ENCODE assay signal across 9 mouse cellular contexts in the genomic region with DNA sequence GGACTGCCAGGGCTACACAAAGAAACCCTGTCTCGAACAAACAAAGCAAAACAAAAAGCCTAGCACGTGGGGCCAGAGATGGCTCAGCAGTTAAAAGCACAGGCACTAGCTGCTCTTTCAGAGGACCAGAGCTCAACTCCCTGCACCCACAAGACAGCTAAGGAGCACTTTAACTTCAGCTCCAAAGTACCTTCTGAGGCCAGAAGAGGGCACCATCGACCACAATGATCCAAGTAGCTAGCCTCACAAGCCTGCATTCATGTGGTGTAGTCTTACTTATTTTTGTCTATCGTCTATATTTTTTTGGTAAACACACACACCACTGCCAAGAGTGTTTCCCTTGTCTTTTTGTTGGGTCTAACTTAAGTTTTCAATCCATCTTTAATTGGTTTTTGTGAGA. TPM values are rescaled to one million over a fixed set of nuclear protein-coding genes. Genes with fewer than 3 reads are reported as not detected.
DNase-seq lines count a peak whose midpoint lies in the region; ATAC-seq and TF ChIP-seq lines count a peak whose summit lies in the region.
"Had no signal": no experiment of that assay in that cellular context is flagged by ENCODE, and none has a peak within 500 bp of the region (broad histone marks: within the 10 kb centered on the region; RNA-seq: fewer than 3 reads in every experiment).

No protein-coding gene starts in this region.

- H3K4me3 ChIP-seq in intestine, embryonic 14.5 days (ENCODE audit: low read depth, low read length), result no peak overlapping the region
- H3K4me3 ChIP-seq in intestine, embryonic 15.5 days (replicated peaks), result no peak overlapping the region
- no peak overlapping the region for H3K4me3 ChIP-seq in bone marrow, adult 2 months (replicated peaks; ENCODE audit: control insufficient read depth, low read depth, low read length)
- no peak overlapping the region for H3K4me3 ChIP-seq in liver, embryonic 14.5 days (ENCODE audit: insufficient read depth in 1 of 2, low read depth in 2 of 2, low read length in 2 of 2)
- no peak overlapping the region for H3K4me3 ChIP-seq in heart, embryonic 10.5 days
- H3K4me3 ChIP-seq: embryonic facial prominence, embryonic 15.5 days had no signal

- no peak for TF ChIP-seq POLR2A in bone marrow, adult 2 months (IDR thresholded peaks at IDR 0.05; ENCODE audit: borderline replicate concordance, control insufficient read depth, low read depth, low read length)

- no peak overlapping the region for H3K27ac ChIP-seq in intestine, embryonic 14.5 days (ENCODE audit: low read depth)
- H3K27ac ChIP-seq in intestine, embryonic 15.5 days, result no peak overlapping the region
- H3K27ac ChIP-seq in bone marrow, adult 2 months (ENCODE audit: control insufficient read depth, insufficient read depth, low read depth, low read length, poor library complexity), result no peak overlapping the region
- H3K27ac ChIP-seq in liver, embryonic 14.5 days, result no peak overlapping the region
- no peak overlapping the region for H3K27ac ChIP-seq in heart, embryonic 10.5 days
- H3K27ac ChIP-seq: embryonic facial prominence, embryonic 15.5 days had no signal

- H3K9me3 ChIP-seq in intestine, embryonic 14.5 days (ENCODE audit: control insufficient read depth, low read length), result no peaks in the 10 kb centered on the region
- H3K9me3 ChIP-seq in intestine, embryonic 15.5 days, result no peaks in the 10 kb centered on the region
- H3K9me3 ChIP-seq in liver, embryonic 14.5 days (ENCODE audit: control insufficient read depth, low read length), result no peaks in the 10 kb centered on the region
- no peaks in the 10 kb centered on the region for H3K9me3 ChIP-seq in heart, embryonic 10.5 days
- H3K9me3 ChIP-seq: embryonic facial prominence, embryonic 15.5 days had no signal

- peak; percentile 61 for TF ChIP-seq CTCF in bone marrow, adult 2 months (IDR thresholded peaks at IDR 0.05; ENCODE audit: control insufficient read depth, insufficient read depth, low read length)
- peak; percentile 62 for TF ChIP-seq CTCF in liver, embryonic 14.5 days (IDR thresholded peaks at IDR 0.05; ENCODE audit: low read depth)

- no peaks in the 10 kb centered on the region for H3K36me3 ChIP-seq in intestine, embryonic 14.5 days (ENCODE audit: control insufficient read depth, insufficient read depth, low read length)
- no peaks in the 10 kb centered on the region for H3K36me3 ChIP-seq in intestine, embryonic 15.5 days
- H3K36me3 ChIP-seq in liver, embryonic 14.5 days (replicated peaks; ENCODE audit: control insufficient read depth, insufficient read depth, low read depth), result no peaks in the 10 kb centered on the region
- no peaks in the 10 kb centered on the region for H3K36me3 ChIP-seq in heart, embryonic 10.5 days
- H3K36me3 ChIP-seq: embryonic facial prominence, embryonic 15.5 days had no signal

- H3K4me2 ChIP-seq in intestine, embryonic 14.5 days (ENCODE audit: low read length), result no peak overlapping the region
- no peak overlapping the region for H3K4me2 ChIP-seq in intestine, embryonic 15.5 days (replicated peaks)
- H3K4me2 ChIP-seq in liver, embryonic 14.5 days (ENCODE audit: low read depth), result no peak overlapping the region
- H3K4me2 ChIP-seq: embryonic facial prominence, embryonic 15.5 days had no signal

- no peak for TF ChIP-seq EP300 in liver, embryonic 14.5 days (IDR thresholded peaks at IDR 0.05; ENCODE audit: low read depth)

- peak; percentile 50 for DNase-seq in intestine, embryonic 14.5 days (ENCODE audit: low spot score)
- DNase-seq in CD8-positive naive resting alpha-beta T cell, adult 2 months (ENCODE audit: low read depth in 2 of 2, low spot score in 2 of 2), result peak; percentile 14 to 35
- DNase-seq in liver, embryonic 14.5 days (ENCODE audit: low read depth in 3 of 3, low spot score in 3 of 3), result no peak
- peak; percentile 41 for DNase-seq in thymus, postnatal 25 days
- DNase-seq in heart, embryonic 10.5 days (ENCODE audit: low spot score), result no peak
- DNase-seq in layer of hippocampus, postnatal 36 days, result no peak

- H3K27me3 ChIP-seq in intestine, embryonic 14.5 days (replicated peaks; ENCODE audit: control insufficient read depth, insufficient read depth, low read length), result no peaks in the 10 kb centered on the region
- H3K27me3 ChIP-seq in intestine, embryonic 15.5 days (replicated peaks), result no peaks in the 10 kb centered on the region
- no peaks in the 10 kb centered on the region for H3K27me3 ChIP-seq in liver, embryonic 14.5 days (ENCODE audit: control insufficient read depth, insufficient read depth, low read length)
- H3K27me3 ChIP-seq in heart, embryonic 10.5 days (ENCODE audit: insufficient read depth, poor library complexity, severe bottlenecking), result no peaks in the 10 kb centered on the region; the same call in 1 of the 2 replicates
- H3K27me3 ChIP-seq: embryonic facial prominence, embryonic 15.5 days had no signal

- no peaks in the 10 kb centered on the region for H3K4me1 ChIP-seq in intestine, embryonic 14.5 days (replicated peaks; ENCODE audit: control insufficient read depth, insufficient read depth, low read length)
- H3K4me1 ChIP-seq in intestine, embryonic 15.5 days (replicated peaks), result no peaks in the 10 kb centered on the region
- no peaks in the 10 kb centered on the region for H3K4me1 ChIP-seq in bone marrow, adult 2 months (ENCODE audit: control insufficient read depth, insufficient read depth, low read length)
- no peaks in the 10 kb centered on the region for H3K4me1 ChIP-seq in liver, embryonic 14.5 days (replicated peaks; ENCODE audit: control insufficient read depth in 2 of 2, insufficient read depth in 2 of 2, low read length in 1 of 2)
- H3K4me1 ChIP-seq in heart, embryonic 10.5 days, result no peaks in the 10 kb centered on the region
- H3K4me1 ChIP-seq: embryonic facial prominence, embryonic 15.5 days had no signal

- no peak for ATAC-seq in intestine, embryonic 14.5 days (replicated peaks; ENCODE audit: low FRiP score, low TSS enrichment, low read depth)
- ATAC-seq in intestine, embryonic 15.5 days, result no peak
- no peak for ATAC-seq in liver, embryonic 14.5 days (ENCODE audit: insufficient read depth)

- 40% methylated on average over 4 of the region's 4 CpGs for WGBS in intestine, embryonic 14.5 days
- 43% methylated on average over 4 of the region's 4 CpGs for WGBS in intestine, embryonic 15.5 days
- WGBS in bone marrow, adult 2 months, result 26% methylated on average over 4 of the region's 4 CpGs
- 19% methylated on average over 4 of the region's 4 CpGs for WGBS in liver, embryonic 14.5 days (ENCODE audit: insufficient replicate concordance)
- WGBS in heart, embryonic 10.5 days, result 44% methylated on average over 4 of the region's 4 CpGs

- no peak overlapping the region for H3K9ac ChIP-seq in intestine, embryonic 14.5 days (ENCODE audit: low read length)
- no peak overlapping the region for H3K9ac ChIP-seq in intestine, embryonic 15.5 days
- H3K9ac ChIP-seq in liver, embryonic 14.5 days (replicated peaks), result no peak overlapping the region
- H3K9ac ChIP-seq: embryonic facial prominence, embryonic 15.5 days had no signal

RNA-seq across cellular contexts. Expression of gene Mlycd, which starts 14.1 kb away (rescaled TPM):
- 16.8 and 17.9 TPM in 2 replicates for polyA plus RNA-seq in intestine, embryonic 14.5 days (2014; fragmentation: Nextera tagmentation; extraction: Ambion mirVana)
- polyA plus RNA-seq in intestine, embryonic 15.5 days (2015; fragmentation: Nextera tagmentation; extraction: Ambion mirVana), result 19.2 and 22.5 TPM in 2 replicates
- polyA plus RNA-seq in bone marrow, adult 2 months (2011; ENCODE audit: insufficient read depth, insufficient read length, low replicate concordance, missing spikeins), result 4.7 and 5.9 TPM in 2 replicates
- polyA plus RNA-seq in liver, embryonic 14.5 days (2012; rRNA removed), result 6.0 and 6.4 TPM in 2 replicates
- 8.1 and 9.6 TPM in 2 replicates for polyA plus RNA-seq in liver, embryonic 14.5 days (2014; fragmentation: Nextera tagmentation; extraction: Ambion mirVana)
- 15.2 and 17.7 TPM in 2 replicates for polyA plus RNA-seq in heart, embryonic 10.5 days (2016; fragmentation: Nextera tagmentation; extraction: Ambion mirVana)
- total RNA-seq in layer of hippocampus, postnatal 36 days (2021), result 10 to 100 TPM; 26.5 to 28.6 TPM

RNA-seq across cellular contexts. Expression of gene Hsbp1, which starts 36.3 kb away (rescaled TPM):
- 303 and 323 TPM in 2 replicates for polyA plus RNA-seq in intestine, embryonic 14.5 days (2014; fragmentation: Nextera tagmentation; extraction: Ambion mirVana)
- polyA plus RNA-seq in intestine, embryonic 15.5 days (2015; fragmentation: Nextera tagmentation; extraction: Ambion mirVana), result 272 and 276 TPM in 2 replicates
- polyA plus RNA-seq in bone marrow, adult 2 months (2011; ENCODE audit: insufficient read depth, insufficient read length, low replicate concordance, missing spikeins), result 45.8 and 78.0 TPM in 2 replicates
- 29.8 and 54.1 TPM in 2 replicates for polyA plus RNA-seq in liver, embryonic 14.5 days (2012; rRNA removed)
- polyA plus RNA-seq in liver, embryonic 14.5 days (2014; fragmentation: Nextera tagmentation; extraction: Ambion mirVana), result 78.0 and 79.4 TPM in 2 replicates
- 250 and 267 TPM in 2 replicates for polyA plus RNA-seq in heart, embryonic 10.5 days (2016; fragmentation: Nextera tagmentation; extraction: Ambion mirVana)
- 100 to 1,000 TPM; 346 to 354 TPM for total RNA-seq in layer of hippocampus, postnatal 36 days (2021)

RNA-seq across cellular contexts. Expression of gene Osgin1, which starts 53.3 kb away (rescaled TPM):
- polyA plus RNA-seq in intestine, embryonic 14.5 days (2014; fragmentation: Nextera tagmentation; extraction: Ambion mirVana), result 1.5 and 2.0 TPM in 2 replicates
- polyA plus RNA-seq in intestine, embryonic 15.5 days (2015; fragmentation: Nextera tagmentation; extraction: Ambion mirVana), result 3.8 and 5.7 TPM in 2 replicates
- 5.5 and 6.5 TPM in 2 replicates for polyA plus RNA-seq in bone marrow, adult 2 months (2011; ENCODE audit: insufficient read depth, insufficient read length, low replicate concordance, missing spikeins)
- 18.8 and 23.0 TPM in 2 replicates for polyA plus RNA-seq in liver, embryonic 14.5 days (2012; rRNA removed)
- 16.0 and 17.0 TPM in 2 replicates for polyA plus RNA-seq in liver, embryonic 14.5 days (2014; fragmentation: Nextera tagmentation; extraction: Ambion mirVana)
- polyA plus RNA-seq in heart, embryonic 10.5 days (2016; fragmentation: Nextera tagmentation; extraction: Ambion mirVana), result 0.20 and 2.7 TPM in 2 replicates
- under 1 TPM in 1 of 2 experiments, not detected in 1; 0.56 TPM for total RNA-seq in layer of hippocampus, postnatal 36 days (2021)

Comparison
In these comparisons a context has a peak if more than half of its experiments do, and no peak if none do; other contexts are left out.
1. DNase-seq: peak in intestine, embryonic 14.5 days (single experiment), CD8-positive naive resting alpha-beta T cell, adult 2 months (2 of 2) and thymus, postnatal 25 days (single experiment); none in liver, embryonic 14.5 days (0 of 3), heart, embryonic 10.5 days (single experiment) and layer of hippocampus, postnatal 36 days (0 of 2).